Mouse (Mus musculus): Measurements from ENCODE around the gene Irf2.

DNA sequence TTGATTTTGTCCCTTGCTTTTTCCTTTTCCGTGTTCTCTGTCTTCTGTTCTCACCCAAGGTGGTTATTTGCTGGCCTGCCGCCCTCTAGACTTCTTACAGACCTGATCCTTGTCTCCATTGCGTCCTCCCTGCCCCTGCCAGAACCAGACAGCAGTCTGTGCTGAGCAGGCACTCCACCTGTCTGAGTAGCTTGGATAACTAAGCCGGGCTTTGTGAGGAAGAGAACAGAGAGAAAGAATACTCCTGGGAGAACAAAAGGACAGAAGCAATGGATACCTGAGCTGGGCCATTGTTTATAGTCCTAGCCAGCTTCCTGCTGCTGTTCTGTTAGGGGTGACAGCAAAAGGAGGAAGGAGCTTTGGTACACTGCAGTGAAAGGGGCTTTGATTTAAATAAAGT, 94.2 kb downstream of the Irf2 start:
- no peak for TF ChIP-seq CTCF (IDR thresholded peaks at IDR 0.05; ENCODE audit: low read depth)
- no peak for TF ChIP-seq EP300 (IDR thresholded peaks at IDR 0.05; ENCODE audit: low read depth)

All from liver, postnatal 0 days (tissue).